Mouse (Mus musculus) T-helper 1 cell (primary cell): ENCODE data around the gene Ddx56.

Source experiments
- in situ Hi-C: fragments of 300-600 bp; cut with MboI, MseI; formaldehyde crosslinking; loops from one replicate; pipeline ENCODE4 v1.15.1; 2025; ENCODE audit warnings: high pct_unique_total_duplicates

The Ddx56 gene

DNA sequence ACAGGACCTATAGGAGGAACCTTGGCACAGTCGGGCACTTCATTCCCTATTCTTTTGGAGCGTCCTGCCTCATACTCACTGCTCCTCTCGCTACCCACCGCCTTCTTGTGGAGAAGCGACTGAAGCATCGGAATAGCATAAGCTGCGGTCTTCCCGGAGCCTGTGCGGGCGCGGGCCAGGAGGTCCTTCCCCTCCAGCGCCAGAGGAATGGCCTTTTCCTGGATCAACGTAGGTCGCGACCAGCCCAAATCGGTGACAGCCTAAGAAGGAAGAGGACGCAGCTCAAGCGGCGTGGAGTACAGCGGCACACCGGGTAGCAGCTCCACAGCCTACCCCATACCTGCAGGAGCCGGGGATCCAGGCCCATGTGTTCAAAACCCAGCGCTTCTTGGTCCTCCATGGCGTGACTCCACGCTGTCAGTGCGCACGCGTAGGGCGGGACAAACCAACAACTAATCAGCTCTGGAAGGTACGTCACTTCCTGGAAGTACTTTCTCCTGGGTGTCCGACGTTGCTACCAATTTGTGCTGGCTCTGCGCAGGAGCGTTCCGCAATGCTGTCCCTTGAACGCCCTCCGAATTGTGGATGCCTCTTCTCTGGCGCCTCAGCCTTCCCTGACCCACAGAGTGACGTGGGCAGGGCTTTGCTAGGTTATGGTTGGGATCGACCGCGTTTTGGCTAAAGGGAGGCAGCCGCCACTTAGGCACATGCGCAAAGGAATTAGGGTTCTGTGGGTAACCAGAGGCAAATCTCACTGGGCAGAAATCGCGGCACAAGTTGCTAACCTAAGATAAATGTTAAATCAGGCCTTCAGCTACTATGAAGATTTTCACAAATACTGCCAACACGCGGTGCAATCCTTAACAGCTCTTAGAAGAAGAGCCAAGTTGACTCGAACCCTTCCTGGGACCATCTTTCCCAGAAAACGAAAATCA is at the start of gene Ddx56:
Gene Ddx56, minus strand, starts transcription at position 453 of the 935 bp plus-strand sequence.
- in situ Hi-C loops: no loop called here

DNA sequence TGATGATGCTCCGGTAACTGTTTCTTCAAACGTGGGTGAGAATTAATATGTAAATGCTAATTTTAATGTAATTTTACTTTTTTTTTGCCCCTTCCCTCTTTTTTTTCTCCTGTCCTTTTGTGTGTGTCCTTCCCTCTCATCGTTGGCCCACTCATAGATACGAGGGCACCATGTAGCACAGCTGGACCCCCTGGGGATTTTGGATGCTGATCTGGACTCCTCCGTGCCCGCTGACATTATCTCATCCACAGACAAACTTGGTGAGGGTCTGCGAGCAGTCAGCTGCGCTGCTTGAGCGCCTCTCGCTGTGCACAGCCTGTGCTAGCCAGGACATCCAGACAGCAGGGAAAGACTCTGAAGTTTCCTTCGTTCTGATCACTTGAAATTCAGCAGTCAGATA is 49.2 kb upstream of the Ddx56 start:
- in situ Hi-C loops: no loop called here

DNA sequence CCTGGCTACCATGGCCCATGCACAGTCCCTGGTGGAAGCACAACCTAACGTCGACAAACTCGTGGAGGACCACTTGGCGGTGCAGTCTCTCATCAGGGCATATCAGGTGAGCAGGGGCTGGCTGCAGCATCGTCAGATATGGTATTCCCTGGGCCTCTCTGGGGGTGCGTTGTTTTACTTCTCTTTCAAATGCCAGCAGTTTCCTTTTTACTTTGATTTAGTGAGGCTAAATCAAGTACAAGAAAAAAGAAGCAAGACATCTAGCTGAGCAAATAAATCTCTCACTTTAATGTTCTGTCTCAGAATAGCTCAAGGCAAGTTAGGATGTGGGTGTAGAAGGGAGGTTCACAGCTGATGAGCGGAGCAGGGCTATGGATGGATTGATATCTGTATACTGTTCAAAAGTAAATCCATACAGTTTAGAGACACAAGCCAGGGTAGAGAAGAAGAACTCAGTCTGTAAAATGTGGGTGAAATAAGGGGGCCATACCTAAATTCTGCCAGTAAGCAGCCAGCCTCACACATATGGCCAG is 46.4 kb upstream of the Ddx56 start:
- in situ Hi-C loops: no loop called here

DNA sequence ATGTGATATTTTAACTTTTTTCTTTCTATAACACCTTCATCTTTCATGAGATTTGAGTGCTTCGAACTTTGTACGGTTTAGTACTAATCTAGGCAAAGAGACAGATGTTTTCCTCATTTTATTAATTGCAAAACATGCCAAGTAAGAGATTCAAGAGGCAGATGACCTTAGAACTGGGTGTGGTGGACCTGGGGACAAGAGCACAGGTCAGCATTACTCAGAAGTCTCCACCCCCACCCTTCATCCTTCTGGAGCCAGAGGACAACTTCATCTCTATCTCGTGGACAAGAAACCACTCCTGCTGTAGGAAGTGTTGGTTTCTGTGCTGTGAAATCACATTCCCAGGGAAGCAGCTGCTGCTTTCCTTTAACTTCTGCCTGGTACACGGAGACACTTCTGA is 40.6 kb upstream of the Ddx56 start:
- in situ Hi-C loops: no loop called here

DNA sequence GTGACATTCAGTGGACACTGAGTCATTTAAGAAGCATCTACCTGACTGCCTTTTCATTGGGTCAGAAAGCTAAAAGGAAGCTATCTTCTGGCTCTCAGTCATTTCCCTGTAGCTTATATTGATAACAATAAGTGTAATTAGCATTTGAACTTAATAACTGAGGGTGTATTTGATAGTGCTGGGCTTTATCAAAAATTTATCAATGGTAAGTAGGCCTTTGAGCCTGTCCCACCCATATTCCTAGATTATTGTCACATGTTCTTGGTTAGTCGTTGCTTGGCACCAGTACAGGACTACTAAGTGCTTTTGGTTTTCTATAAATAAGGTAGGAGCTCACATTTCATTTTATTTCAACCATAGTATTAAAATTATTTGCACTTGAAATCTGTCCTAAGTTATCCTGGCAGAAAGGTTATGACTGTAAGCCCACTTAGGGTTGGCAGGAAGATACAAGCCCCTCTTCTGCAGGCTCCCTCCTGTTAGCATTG is 38.4 kb upstream of the Ddx56 start:
- in situ Hi-C loops: no loop called here

DNA sequence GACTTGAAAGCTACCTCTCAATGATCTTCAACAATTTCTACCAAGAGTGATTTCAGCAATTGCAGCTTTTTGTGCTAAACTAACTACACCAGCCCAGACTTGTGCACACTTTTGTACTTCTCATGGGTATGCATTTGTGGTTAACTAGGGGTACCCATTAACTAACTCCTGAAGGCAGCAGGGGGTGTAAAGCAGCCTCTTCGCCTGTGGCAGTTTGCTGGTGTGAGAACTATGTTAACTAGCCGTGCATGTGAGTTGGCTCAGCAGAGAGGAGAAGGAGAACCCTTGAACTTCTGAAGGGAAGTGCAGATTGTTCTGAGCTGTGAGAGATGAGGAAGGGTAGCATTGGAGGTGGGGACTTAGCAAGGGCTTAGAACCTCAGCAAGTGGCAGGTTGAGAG is 35.2 kb upstream of the Ddx56 start:
- in situ Hi-C loops: no loop called here

DNA sequence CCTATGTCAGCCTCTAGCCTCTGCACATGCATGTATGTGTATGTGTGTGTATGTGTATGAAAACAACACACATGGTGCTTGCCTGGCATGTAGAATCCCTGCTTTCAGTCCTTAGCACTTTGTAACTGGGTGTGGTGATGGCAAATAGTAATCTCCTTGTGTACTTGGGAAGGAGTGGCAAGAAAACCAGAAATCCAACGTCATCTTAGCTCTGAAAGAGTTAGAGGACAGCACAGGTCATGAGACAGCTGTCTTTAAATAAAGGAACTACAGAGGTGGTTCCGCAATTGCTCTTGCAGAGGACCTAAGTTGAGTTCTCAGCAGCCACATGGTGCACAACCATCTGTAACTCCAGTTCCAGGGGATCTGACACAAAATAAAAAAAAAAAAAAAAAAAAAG is 31.9 kb upstream of the Ddx56 start:
- in situ Hi-C loops: no loop called here

DNA sequence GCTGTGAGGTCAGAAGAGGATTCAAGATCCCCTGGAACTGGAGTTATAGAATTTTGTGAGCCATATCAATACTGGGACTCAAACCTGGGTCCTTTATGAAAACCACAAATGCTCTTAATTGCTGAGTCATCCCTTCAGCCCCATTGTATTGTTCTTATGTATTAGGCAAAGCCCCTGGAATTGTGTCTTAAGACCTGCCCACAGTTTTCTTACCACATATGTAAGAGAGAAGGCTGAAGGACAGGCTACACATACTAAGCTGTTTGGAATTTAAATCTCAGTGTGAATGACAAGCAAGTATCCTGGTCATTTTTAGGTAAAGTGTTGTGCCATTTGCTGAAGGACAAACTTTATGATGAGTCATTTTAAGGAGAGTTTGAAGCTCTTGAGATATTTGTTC is 28.5 kb upstream of the Ddx56 start:
- in situ Hi-C loops: no loop called here

DNA sequence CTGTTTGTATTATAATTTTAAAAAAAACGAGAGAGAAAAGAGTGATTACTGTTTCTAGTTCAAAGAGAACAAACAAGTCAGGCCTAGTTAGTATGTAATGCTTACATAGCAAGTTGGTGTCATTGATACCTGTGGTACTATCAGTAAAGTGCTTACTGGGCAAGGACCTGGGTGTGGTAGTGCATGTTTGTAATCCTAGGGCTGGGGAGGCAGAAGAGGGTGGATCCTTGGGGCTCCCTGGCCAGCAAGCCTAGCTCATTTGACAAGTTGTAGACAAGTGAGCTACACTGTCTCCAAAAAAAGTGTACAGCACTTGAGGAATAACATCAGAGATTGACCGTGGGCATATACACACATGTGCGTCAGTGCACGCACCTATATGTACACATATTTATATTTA is 27.1 kb upstream of the Ddx56 start:
- in situ Hi-C loops: no loop called here

DNA sequence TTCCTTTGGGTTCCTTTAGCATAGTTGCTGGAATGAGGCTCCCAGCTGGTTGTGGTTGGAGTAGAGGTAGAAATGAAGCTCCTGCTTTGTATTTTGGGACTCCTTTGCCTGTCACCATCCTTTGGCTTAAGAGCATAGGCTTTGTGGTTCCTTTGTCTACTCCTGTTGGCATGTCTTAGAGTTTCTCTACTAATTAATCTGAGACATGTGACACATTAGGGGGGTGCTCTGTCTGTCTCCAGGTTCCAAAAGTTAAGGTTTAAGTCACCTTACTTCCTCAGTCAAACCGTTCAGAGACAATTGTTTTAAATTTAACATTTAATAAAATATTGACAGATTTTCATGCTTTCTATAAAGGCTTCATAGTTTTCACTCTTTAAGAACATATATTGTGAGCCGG is 26.0 kb upstream of the Ddx56 start:
- in situ Hi-C loops: no loop called here

DNA sequence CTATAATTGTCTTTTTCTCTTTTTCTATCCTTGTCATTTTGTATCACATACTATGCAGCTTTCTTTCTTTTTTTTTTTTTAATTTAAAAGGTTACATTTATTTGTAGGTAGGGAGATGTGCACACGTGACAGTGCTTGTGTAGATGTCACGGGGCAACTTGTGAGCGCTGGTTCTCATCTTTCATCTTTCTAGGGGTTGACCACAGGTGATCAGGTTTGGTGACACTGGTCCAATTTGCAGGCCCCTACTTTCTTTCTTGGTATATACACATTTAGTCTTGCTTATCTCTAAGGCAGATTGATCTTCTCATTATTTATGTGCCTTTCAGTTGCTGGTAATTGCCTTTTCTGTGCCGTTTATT is 25.4 kb upstream of the Ddx56 start:
- in situ Hi-C loops: no loop called here

DNA sequence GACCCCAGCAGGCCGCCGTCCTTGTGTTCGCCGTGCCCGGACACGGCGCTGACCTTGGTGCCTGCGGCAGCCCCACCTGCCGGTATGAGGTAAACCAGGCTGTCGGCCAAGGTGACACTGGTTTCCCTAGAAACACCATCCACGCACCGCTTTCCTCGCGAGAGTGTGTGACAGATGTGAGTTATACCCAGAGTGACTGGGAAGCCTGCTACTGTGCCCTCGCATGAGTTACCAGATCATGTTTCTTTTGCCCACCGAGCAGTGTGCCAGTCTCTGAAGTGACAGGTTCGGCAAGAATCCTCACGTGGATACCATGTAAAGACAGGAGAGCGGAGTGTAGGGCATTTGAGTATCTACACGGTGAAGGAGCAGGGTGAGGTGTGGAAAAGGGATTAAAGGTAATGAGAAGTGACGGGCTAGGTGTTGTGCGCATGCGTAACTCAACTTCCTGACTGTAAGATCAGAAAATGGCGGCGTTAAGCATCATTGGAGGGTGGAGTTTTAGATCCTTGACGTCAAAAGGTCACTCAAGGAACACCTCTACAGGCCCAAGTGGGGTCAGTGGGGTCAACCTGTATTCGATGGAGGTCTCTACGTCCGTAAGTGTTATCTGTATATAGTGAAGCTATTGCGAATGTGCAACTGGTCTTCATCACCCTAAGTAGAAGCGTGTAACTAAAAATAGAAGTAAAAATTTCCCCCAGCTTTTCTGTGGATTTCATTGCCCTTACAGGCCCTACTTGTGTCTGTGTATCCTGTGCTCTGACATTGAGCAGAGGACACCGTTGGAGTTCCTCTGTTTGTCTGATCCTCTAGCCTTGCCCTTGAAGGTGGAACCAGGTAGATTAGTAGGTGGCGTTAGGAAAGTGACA is 24.8 kb upstream of the Ddx56 start:
- in situ Hi-C loops: no loop called here

DNA sequence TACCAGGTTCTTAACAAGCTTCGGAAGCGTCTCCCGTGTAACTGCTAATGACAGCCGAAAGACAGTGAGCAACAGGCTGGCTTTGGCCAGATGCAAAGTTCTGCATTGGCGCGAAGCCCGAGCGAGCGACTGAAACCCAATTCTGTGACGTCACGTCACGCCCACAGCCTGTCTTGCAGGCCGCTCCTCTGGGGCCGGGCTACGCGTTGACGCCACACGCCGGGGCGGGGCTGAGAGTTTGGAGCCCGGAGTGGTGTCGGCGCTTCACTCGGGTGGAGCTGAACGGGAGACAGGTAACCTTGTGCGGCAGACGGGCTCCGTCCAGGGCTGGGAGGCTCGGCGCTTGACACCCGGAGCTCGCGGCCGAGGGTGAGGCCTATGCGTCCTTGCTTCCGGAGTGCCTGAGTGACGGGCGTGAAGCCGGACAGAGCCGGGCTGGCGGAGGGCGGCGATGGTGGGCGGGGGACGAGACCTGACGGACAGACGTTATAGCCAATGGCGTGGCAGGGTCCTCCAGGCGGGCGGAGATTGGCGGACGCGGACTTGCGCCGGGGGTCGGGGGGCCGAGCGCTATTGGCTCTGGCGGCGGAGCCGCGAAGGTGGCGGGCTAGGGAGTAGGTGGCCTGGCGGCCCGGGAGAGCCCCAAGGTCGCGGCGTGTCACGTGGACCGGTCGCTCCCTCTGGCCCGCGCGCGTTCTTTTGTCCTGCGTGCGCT is 24.0 kb upstream of the Ddx56 start, which contains the start of gene Ogdh:
Gene Ogdh, plus strand, starts transcription at position 233 of the 715 bp plus-strand sequence.
- in situ Hi-C loops: no loop called here

DNA sequence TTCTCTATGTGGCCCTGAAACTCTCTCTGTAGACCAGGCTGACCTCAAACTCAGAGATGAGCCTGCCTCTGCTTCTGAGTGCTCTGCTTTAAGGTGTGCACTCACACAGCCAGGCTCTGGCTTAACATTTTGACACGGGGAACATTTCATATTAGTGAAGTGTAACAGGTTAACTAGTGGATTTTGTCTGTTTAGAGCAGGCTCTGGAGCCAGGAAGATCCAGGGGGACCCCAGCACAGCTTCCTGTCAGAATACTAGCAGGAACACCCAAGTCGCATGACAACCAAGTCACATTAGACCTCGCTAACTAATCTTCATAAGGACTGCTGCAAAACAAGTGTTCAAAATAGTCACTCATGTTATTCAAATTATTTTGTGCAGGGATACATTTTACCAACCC is 23.3 kb upstream of the Ddx56 start:
- in situ Hi-C loops: no loop called here

DNA sequence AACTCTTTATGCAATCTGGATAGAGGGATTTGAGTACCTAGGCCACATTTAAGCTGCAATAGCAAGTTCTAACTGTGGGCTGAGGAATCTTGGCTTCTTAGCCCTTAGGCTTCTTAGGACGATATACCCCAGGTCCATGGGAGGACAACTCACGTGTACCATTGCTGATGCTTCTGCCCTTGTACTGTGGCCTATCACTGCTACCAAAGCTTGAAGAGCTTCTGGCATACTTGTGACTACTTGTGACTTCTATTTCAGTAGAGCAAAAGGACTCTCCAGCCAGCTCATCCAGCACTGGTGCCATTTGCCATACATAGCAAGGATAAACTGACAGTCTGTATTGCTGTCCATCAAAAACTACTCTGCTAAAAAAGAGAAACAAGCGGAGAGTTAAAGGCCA is 22.6 kb upstream of the Ddx56 start:
- in situ Hi-C loops: no loop called here

DNA sequence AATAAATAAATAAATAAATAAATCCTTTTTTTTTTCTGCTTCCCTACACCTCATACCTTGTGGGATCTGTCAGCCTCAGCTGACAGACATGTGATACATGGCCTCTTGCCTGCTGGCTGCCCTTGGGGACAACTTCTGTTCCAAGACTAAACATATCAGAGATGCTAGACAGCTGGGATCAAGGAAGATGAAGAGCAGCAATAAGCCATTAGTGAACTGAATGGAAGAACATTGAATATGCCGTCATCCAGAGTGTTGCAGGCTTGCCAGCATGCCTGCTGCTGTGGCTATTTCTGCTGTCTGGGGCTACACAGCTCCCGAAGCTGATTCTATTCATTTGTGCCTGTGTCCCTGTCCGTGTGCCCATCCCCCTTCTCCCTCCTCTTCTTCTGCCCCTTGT is 15.4 kb upstream of the Ddx56 start:
- in situ Hi-C loops: no loop called here

DNA sequence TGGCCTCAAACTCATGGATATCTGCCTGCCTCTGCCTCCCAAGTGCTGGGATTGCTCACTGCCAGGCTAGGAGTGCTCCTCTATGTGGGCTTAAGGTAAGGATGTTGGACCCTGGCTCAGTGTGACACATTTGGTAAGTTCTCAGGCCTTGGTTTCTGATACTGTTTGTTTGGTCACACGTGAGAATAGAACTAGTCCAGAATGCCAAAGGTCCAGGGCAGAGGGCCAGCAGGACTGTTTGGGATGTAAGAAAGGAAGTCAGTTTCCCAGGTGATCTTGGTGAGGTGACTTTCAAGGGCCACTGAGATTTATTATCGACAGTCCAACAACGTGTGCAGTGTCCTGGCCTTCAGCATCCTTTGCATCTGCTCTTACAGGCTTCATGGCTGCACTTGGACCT is 8.9 kb upstream of the Ddx56 start:
- in situ Hi-C loops: no loop called here

DNA sequence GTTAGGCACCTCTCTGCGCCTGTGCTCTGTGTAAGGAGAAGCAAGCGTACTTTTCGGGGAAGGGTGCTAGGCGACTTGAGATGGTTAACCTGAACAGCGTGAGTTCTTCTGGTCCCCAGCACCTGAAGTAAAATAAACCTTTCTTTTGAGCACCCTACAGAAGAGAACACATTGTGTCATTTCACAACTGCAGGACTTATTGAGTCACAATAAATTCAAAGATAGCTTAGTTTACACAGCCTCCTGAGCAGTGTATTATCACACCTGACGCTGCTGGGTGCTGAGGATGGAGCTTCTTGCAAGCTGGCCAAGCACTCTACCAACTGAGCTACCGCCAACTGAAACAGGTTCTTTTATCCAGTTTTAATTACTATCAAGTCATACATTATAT is 7.5 kb upstream of the Ddx56 start:
- in situ Hi-C loops: no loop called here

DNA sequence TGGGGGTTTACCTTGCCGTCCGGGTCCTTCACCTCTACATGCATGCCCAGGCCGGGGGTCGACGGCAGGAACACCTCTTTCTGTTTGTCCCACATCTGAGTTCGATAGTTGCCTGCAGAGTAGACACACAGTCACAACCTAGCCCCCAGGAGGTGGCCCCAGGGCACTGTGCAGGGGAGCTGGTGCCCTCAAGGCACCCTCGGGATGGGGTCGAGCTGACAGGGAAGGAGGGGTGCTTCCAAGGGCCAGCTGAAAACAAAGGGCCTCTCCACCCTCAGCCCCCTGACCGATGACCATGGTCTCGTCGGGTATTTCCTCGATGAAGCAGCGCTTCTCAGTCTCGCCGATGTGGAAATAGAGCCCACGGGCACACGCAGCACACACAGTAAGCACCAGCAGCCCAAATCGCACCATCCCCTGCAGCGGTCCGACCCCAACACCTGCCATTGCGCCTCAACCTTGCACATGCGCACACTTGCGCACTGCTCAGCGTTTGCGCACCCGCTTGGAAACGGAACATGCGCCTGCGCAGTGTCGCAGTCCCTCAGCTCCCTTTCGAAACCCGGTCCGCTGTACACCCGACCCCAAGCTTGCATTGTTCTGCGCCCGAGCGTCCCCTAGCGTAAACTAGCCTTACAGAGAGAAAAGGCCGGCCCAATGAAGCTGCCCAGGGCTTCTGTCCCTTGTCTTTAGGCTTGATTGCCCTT is 7.0 kb upstream of the Ddx56 start, which contains the start of gene Tmed4:
Gene Tmed4, minus strand, starts transcription at position 484 of the 707 bp plus-strand sequence.
- in situ Hi-C loops: no loop called here

DNA sequence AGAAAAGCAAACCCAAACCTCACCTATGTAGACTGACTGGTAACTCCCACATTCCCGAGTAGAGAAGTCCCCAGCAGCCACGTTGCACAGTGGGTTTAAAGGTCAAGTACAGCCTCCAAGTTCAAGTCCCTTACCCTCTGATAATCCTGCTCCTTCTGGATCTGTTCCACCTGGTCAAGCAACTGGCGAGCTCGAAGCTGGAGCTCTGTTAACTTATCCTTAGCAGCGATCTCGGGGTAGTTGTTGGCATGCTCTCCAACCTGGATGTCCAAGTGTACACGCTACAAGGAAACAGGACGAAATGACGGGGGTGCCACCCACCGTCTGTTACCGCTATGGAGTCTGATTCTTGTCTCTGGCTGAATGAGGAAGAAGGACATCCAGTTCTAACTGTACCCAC is 6.0 kb upstream of the Ddx56 start:
- in situ Hi-C loops: no loop called here

DNA sequence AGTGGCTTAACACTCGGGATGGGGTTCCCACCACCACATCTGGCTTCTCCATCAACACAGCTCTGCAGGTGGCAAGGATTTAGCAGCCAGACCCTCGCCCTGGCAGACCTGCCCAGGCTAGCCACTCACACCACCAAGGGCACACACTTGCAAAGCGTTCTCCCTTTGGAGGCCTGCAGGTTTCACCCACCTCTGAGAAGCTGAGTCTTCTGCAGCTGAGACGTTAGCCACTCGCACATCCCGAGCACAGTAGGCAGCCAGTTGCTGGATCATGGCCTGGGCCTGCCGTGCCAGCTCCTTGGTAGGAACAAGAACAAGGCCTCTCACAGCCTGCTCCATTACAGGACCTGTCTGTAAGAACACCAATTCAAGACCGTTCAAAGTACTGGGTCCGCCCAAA is 951 bp downstream of the Ddx56 start:
- in situ Hi-C loops: no loop called here
